27 mouse cellular contexts compared by ENCODE assay signal in genomic region chr2:86070189-86070588, GRCm38 (mm10). TPM values are rescaled to one million over a fixed set of nuclear protein-coding genes. Genes with fewer than 3 reads are reported as not detected.
A peak's percentile ranks its signal among the peaks of the same experiment; 100 is the strongest.
DNase-seq lines count a peak whose midpoint lies in the region; ATAC-seq and TF ChIP-seq lines count a peak whose summit lies in the region.
"Had no signal": no experiment of that assay in that cellular context is flagged by ENCODE, and none has a peak within 500 bp of the region (broad histone marks: within the 10 kb centered on the region; RNA-seq: fewer than 3 reads in every experiment).

No protein-coding gene starts in this region.

- H3K79me2 ChIP-seq in liver, adult 2 months (ENCODE audit: control insufficient read depth, insufficient read depth, low read length): no peaks in the 10 kb centered on the region

- no peaks in the 10 kb centered on the region; the same call in 1 of the 2 replicates for H3K4me1 ChIP-seq in liver, adult 2 months (ENCODE audit: control insufficient read depth, insufficient read depth, low read length)
- no peaks in the 10 kb centered on the region for H3K4me1 ChIP-seq in liver, embryonic 12.5 days
- no peaks in the 10 kb centered on the region for H3K4me1 ChIP-seq in liver, embryonic 16.5 days (ENCODE audit: control insufficient read depth, low read depth, low read length)
- no peaks in the 10 kb centered on the region for H3K4me1 ChIP-seq in liver, postnatal 0 days (ENCODE audit: insufficient read depth)
- no peaks in the 10 kb centered on the region for H3K4me1 ChIP-seq in liver, embryonic 11.5 days (replicated peaks; ENCODE audit: control insufficient read depth, insufficient read depth, low read length)

- no peaks in the 10 kb centered on the region for H3K9me3 ChIP-seq in liver, embryonic 12.5 days (replicated peaks)
- H3K9me3 ChIP-seq in liver, embryonic 16.5 days (replicated peaks; ENCODE audit: control insufficient read depth, low read length): no peaks in the 10 kb centered on the region
- H3K9me3 ChIP-seq in liver, postnatal 0 days (ENCODE audit: low read length): peaks cover 2% of the 10 kb centered on the region; the same call in 1 of the 2 replicates
- no peaks in the 10 kb centered on the region for H3K9me3 ChIP-seq in liver, embryonic 11.5 days (ENCODE audit: control insufficient read depth, low read length)

- 0 out of 2 replicates have a peak overlapping the region, but pooled peaks have one; percentile 44 for H3K27ac ChIP-seq in liver, adult 2 months (replicated peaks; ENCODE audit: insufficient read depth, low read depth, low read length)
- H3K27ac ChIP-seq in liver, embryonic 12.5 days: no peak overlapping the region
- H3K27ac ChIP-seq in liver, embryonic 16.5 days (ENCODE audit: low read length): no peak overlapping the region
- peak overlapping the region; percentile 26; the same call in 1 of the 2 replicates for H3K27ac ChIP-seq in liver, postnatal 0 days (ENCODE audit: low read depth)
- H3K27ac ChIP-seq in liver, embryonic 11.5 days (ENCODE audit: low read depth, low read length): no peak overlapping the region

- ATAC-seq in liver, embryonic 12.5 days: no peak
- ATAC-seq in liver, embryonic 16.5 days (ENCODE audit: low read depth): peak; percentile 70; the same call in 1 of the 2 replicates
- ATAC-seq in liver, postnatal 0 days: peak; percentile 90
- no peak for ATAC-seq in liver, embryonic 11.5 days (replicated peaks; ENCODE audit: low FRiP score)
- ATAC-seq: activated CD4-positive, CD25-positive, alpha-beta regulatory T cell, adult 4 months; CD4-positive, CD25-positive, alpha-beta regulatory T cell, adult 4 months; Patski had no signal

- no peak overlapping the region for H3K4me3 ChIP-seq in liver, adult 2 months (ENCODE audit: insufficient read depth, low read depth, low read length)
- no peak overlapping the region for H3K4me3 ChIP-seq in liver, embryonic 12.5 days
- H3K4me3 ChIP-seq in liver, embryonic 16.5 days (ENCODE audit: low read depth, low read length): no peak overlapping the region
- H3K4me3 ChIP-seq in liver, postnatal 0 days (ENCODE audit: low read depth, low read length): no peak overlapping the region
- H3K4me3 ChIP-seq in liver, embryonic 11.5 days (ENCODE audit: low read depth, low read length): no peak overlapping the region

- peak; percentile 99 for DNase-seq in liver, adult 2 months (ENCODE audit: extremely low read depth, low read depth, low spot score)
- no peak for DNase-seq in liver
- DNase-seq in liver, postnatal 0 days: peak; percentile 14
- DNase-seq in liver, embryonic 11.5 days (ENCODE audit: low spot score): no peak
- DNase-seq: adrenal gland, adult 2 months; adrenal gland, adult 8-10 months; adrenal gland, postnatal 10 days; adrenal gland, postnatal 14 days; adrenal gland, postnatal 25 days; adrenal gland, postnatal 36 days; B cell, adult 2 months; cerebellum, adult 11 months; cerebellum, adult 11-12 months; cerebellum, adult 18-20 months had no signal

- WGBS in liver, adult 2 months: 23% methylated on average over 8 of the region's 8 CpGs
- WGBS in liver, embryonic 12.5 days (ENCODE audit: insufficient replicate concordance): 80% methylated on average over 8 of the region's 8 CpGs
- 72% methylated on average over 8 of the region's 8 CpGs for WGBS in liver, embryonic 16.5 days (ENCODE audit: insufficient replicate concordance)
- WGBS in liver, postnatal 0 days (ENCODE audit: insufficient replicate concordance): 64% methylated on average over 8 of the region's 8 CpGs
- WGBS in liver, embryonic 11.5 days: 83% methylated on average over 8 of the region's 8 CpGs

- no peaks in the 10 kb centered on the region for H3K27me3 ChIP-seq in liver, adult 2 months (ENCODE audit: control insufficient read depth, insufficient read depth, low read length)
- no peaks in the 10 kb centered on the region for H3K27me3 ChIP-seq in liver, embryonic 12.5 days (replicated peaks)
- H3K27me3 ChIP-seq in liver, embryonic 16.5 days (ENCODE audit: control insufficient read depth, insufficient read depth, low read depth, low read length): no peaks in the 10 kb centered on the region
- no peaks in the 10 kb centered on the region for H3K27me3 ChIP-seq in liver, postnatal 0 days (ENCODE audit: insufficient read depth, low read length)
- no peaks in the 10 kb centered on the region for H3K27me3 ChIP-seq in liver, embryonic 11.5 days (replicated peaks; ENCODE audit: control insufficient read depth, insufficient read depth, low read length)
- H3K27me3 ChIP-seq: CH12.LX, Patski had no signal

- TF ChIP-seq EP300 in liver, postnatal 0 days (IDR thresholded peaks at IDR 0.05; ENCODE audit: low read depth): peak; percentile 64

- no peak for TF ChIP-seq CTCF in liver, adult 2 months (IDR thresholded peaks at IDR 0.05; ENCODE audit: low read depth, low read length)
- no peak for TF ChIP-seq CTCF in liver, postnatal 0 days (IDR thresholded peaks at IDR 0.05; ENCODE audit: low read depth)

- no peak overlapping the region for H3K9ac ChIP-seq in liver, adult 2 months (ENCODE audit: low read depth, low read length)
- no peak overlapping the region for H3K9ac ChIP-seq in liver, embryonic 12.5 days
- no peak overlapping the region for H3K9ac ChIP-seq in liver, embryonic 16.5 days (ENCODE audit: low read depth, low read length)
- H3K9ac ChIP-seq in liver, postnatal 0 days (replicated peaks): no peak overlapping the region
- H3K9ac ChIP-seq in liver, embryonic 11.5 days (ENCODE audit: low read depth, low read length): no peak overlapping the region

- TF ChIP-seq POLR2A in liver, adult 2 months (IDR thresholded peaks at IDR 0.05; ENCODE audit: extremely low read depth, insufficient read depth, low read length): no peak

- no peaks in the 10 kb centered on the region for H3K36me3 ChIP-seq in liver, adult 2 months (ENCODE audit: control insufficient read depth, insufficient read depth, low read length)
- no peaks in the 10 kb centered on the region for H3K36me3 ChIP-seq in liver, embryonic 12.5 days
- no peaks in the 10 kb centered on the region for H3K36me3 ChIP-seq in liver, embryonic 16.5 days (ENCODE audit: control insufficient read depth, insufficient read depth)
- no peaks in the 10 kb centered on the region for H3K36me3 ChIP-seq in liver, postnatal 0 days (replicated peaks; ENCODE audit: insufficient read depth, low read length)
- no peaks in the 10 kb centered on the region for H3K36me3 ChIP-seq in liver, embryonic 11.5 days (ENCODE audit: control insufficient read depth, insufficient read depth, low read length)
- H3K36me3 ChIP-seq: G1E had no signal

- H3K4me2 ChIP-seq in liver, embryonic 12.5 days: no peak overlapping the region
- no peak overlapping the region for H3K4me2 ChIP-seq in liver, embryonic 16.5 days (ENCODE audit: low read depth, low read length)
- no peak overlapping the region for H3K4me2 ChIP-seq in liver, postnatal 0 days (ENCODE audit: low read depth, low read length)
- no peak overlapping the region for H3K4me2 ChIP-seq in liver, embryonic 11.5 days

RNA-seq across cellular contexts. Expression of gene Olfr1036, which starts 3.6 kb away (rescaled TPM):
- total RNA-seq in liver, adult 2 months (2014; rRNA removed): not detected in 2 replicates
- polyA plus RNA-seq in liver, adult 2 months (2012; rRNA removed): not detected in 2 replicates
- not detected in 2 replicates for polyA plus RNA-seq in liver, embryonic 12.5 days (2016; fragmentation: Nextera tagmentation; extraction: Ambion mirVana)
- polyA plus RNA-seq in liver, embryonic 16.5 days (2015; fragmentation: Nextera tagmentation; extraction: Ambion mirVana): not detected in 2 replicates
- not detected in 2 replicates for polyA plus RNA-seq in liver, postnatal 0 days (2015; fragmentation: Nextera tagmentation; extraction: Ambion mirVana)
- polyA plus RNA-seq in liver, embryonic 11.5 days (2014; fragmentation: Nextera tagmentation; extraction: Ambion mirVana): not detected in 2 replicates
- total RNA-seq: adrenal gland, adult 18-20 months; adrenal gland, adult 2 months; adrenal gland, adult 8-10 months; adrenal gland, postnatal 10 days; adrenal gland, postnatal 14 days; adrenal gland, postnatal 25 days; adrenal gland, postnatal 36 days; adrenal gland, postnatal 4 days; CH12.LX; ES-E14; MEL had no signal
- polyA plus RNA-seq: activated CD4-positive, CD25-positive, alpha-beta regulatory T cell, adult 4 months; adrenal gland, adult 2 months; brain, embryonic 14.5 days; C2C12; CD4-positive, CD25-positive, alpha-beta regulatory T cell, adult 4 months; G1E; Patski had no signal

RNA-seq across cellular contexts. Expression of gene Olfr1037, which starts 17.0 kb away (rescaled TPM):
- not detected in 2 replicates for total RNA-seq in liver, adult 2 months (2014; rRNA removed)
- polyA plus RNA-seq in liver, adult 2 months (2012; rRNA removed): not detected in 2 replicates
- not detected in 2 replicates for polyA plus RNA-seq in liver, embryonic 12.5 days (2016; fragmentation: Nextera tagmentation; extraction: Ambion mirVana)
- not detected in 2 replicates for polyA plus RNA-seq in liver, embryonic 16.5 days (2015; fragmentation: Nextera tagmentation; extraction: Ambion mirVana)
- not detected in 2 replicates for polyA plus RNA-seq in liver, postnatal 0 days (2015; fragmentation: Nextera tagmentation; extraction: Ambion mirVana)
- not detected in 2 replicates for polyA plus RNA-seq in liver, embryonic 11.5 days (2014; fragmentation: Nextera tagmentation; extraction: Ambion mirVana)
- total RNA-seq: adrenal gland, adult 18-20 months; adrenal gland, adult 2 months; adrenal gland, adult 8-10 months; adrenal gland, postnatal 10 days; adrenal gland, postnatal 14 days; adrenal gland, postnatal 25 days; adrenal gland, postnatal 36 days; adrenal gland, postnatal 4 days; CH12.LX; ES-E14; MEL had no signal
- polyA plus RNA-seq: activated CD4-positive, CD25-positive, alpha-beta regulatory T cell, adult 4 months; adrenal gland, adult 2 months; brain, embryonic 14.5 days; C2C12; CD4-positive, CD25-positive, alpha-beta regulatory T cell, adult 4 months; G1E; Patski had no signal

RNA-seq across cellular contexts. Expression of gene Olfr1034, which starts 24.5 kb away (rescaled TPM):
- 2.4 and 2.6 TPM in 2 replicates for total RNA-seq in liver, adult 2 months (2014; rRNA removed)
- polyA plus RNA-seq in liver, adult 2 months (2012; rRNA removed): 0.90 and 0.93 TPM in 2 replicates
- not detected in 2 replicates for polyA plus RNA-seq in liver, embryonic 12.5 days (2016; fragmentation: Nextera tagmentation; extraction: Ambion mirVana)
- 0.05 and 0.06 TPM in 2 replicates for polyA plus RNA-seq in liver, embryonic 16.5 days (2015; fragmentation: Nextera tagmentation; extraction: Ambion mirVana)
- 0.15 and 0.22 TPM in 2 replicates for polyA plus RNA-seq in liver, postnatal 0 days (2015; fragmentation: Nextera tagmentation; extraction: Ambion mirVana)
- polyA plus RNA-seq in liver, embryonic 11.5 days (2014; fragmentation: Nextera tagmentation; extraction: Ambion mirVana): not detected in 2 replicates
- total RNA-seq: CH12.LX, ES-E14, G1E, MEL had no signal
- polyA plus RNA-seq: activated CD4-positive, CD25-positive, alpha-beta regulatory T cell, adult 4 months; brain, embryonic 14.5 days; C2C12; CD4-positive, CD25-positive, alpha-beta regulatory T cell, adult 4 months; G1E; Patski had no signal

RNA-seq across cellular contexts. Expression of gene Olfr1033, which starts 49.8 kb away (rescaled TPM):
- 8.7 and 10.7 TPM in 2 replicates for total RNA-seq in liver, adult 2 months (2014; rRNA removed)
- polyA plus RNA-seq in liver, adult 2 months (2012; rRNA removed): 1.7 TPM in 2 replicates
- polyA plus RNA-seq in liver, embryonic 12.5 days (2016; fragmentation: Nextera tagmentation; extraction: Ambion mirVana): 0.07 and 0.51 TPM in 2 replicates
- 1.1 and 1.5 TPM in 2 replicates for polyA plus RNA-seq in liver, embryonic 16.5 days (2015; fragmentation: Nextera tagmentation; extraction: Ambion mirVana)
- 4.6 and 5.4 TPM in 2 replicates for polyA plus RNA-seq in liver, postnatal 0 days (2015; fragmentation: Nextera tagmentation; extraction: Ambion mirVana)
- 0.60 and 0.88 TPM in 2 replicates for polyA plus RNA-seq in liver, embryonic 11.5 days (2014; fragmentation: Nextera tagmentation; extraction: Ambion mirVana)
- total RNA-seq: CH12.LX, ES-E14, G1E, MEL had no signal
- polyA plus RNA-seq: C2C12; CD4-positive, CD25-positive, alpha-beta regulatory T cell, adult 4 months; G1E; Patski had no signal

Comparison
In these comparisons a context has a peak if more than half of its experiments do, and no peak if none do; other contexts are left out.
1. DNase-seq: peak in liver, adult 2 months (single experiment) and liver, postnatal 0 days (single experiment); none in liver (single experiment) and liver, embryonic 11.5 days (single experiment).
2. H3K27ac ChIP-seq: peak in liver, adult 2 months (single experiment) and liver, postnatal 0 days (single experiment); none in liver, embryonic 12.5 days (single experiment), liver, embryonic 16.5 days (single experiment) and liver, embryonic 11.5 days (single experiment).
3. ATAC-seq: peak in liver, embryonic 16.5 days (single experiment) and liver, postnatal 0 days (single experiment); none in liver, embryonic 12.5 days (single experiment) and liver, embryonic 11.5 days (single experiment).